Mouse (Mus musculus) embryonic facial prominence, embryonic 13.5 days (tissue): ENCODE measurements at regions not wholly inside any gene's neighbourhood (a gene's known extent, or its start where the extent isn't known, plus 50 kb on each side); places are given as distances from the start of the nearest gene placed in this dataset.

Source experiments
- ATAC-seq: fragments of 200-750 bp; cut with Nextera tagmentation; 2 replicates; pipeline ENCODE4 v1.8.0; 2017; ENCODE audit warnings: low read depth; ENCODE audit not compliant: insufficient number of reproducible peaks, insufficient read depth, low FRiP score, low TSS enrichment
- H3K27ac ChIP-seq: fragments of 300-500 bp; sonication (generic); 2 replicates; pipeline ENCODE4 v1.5.1; 2015; ENCODE audit warnings: moderate library complexity, mild to moderate bottlenecking, inconsistent platforms
- H3K27me3 ChIP-seq: fragments of 300-500 bp; sonication (generic); 2 replicates; pipeline ENCODE4 v1.6.1; 2015; ENCODE audit warnings: mild to moderate bottlenecking, inconsistent platforms
- H3K36me3 ChIP-seq: fragments of 300-500 bp; sonication (generic); 2 replicates; pipeline ENCODE4 v1.6.1; 2015; ENCODE audit warnings: mild to moderate bottlenecking, inconsistent platforms
- H3K4me1 ChIP-seq: fragments of 300-500 bp; sonication (generic); 2 replicates; pipeline ENCODE4 v1.6.1; 2015; ENCODE audit warnings: inconsistent platforms
- H3K4me2 ChIP-seq: fragments of 300-500 bp; sonication (generic); 2 replicates; pipeline ENCODE4 v1.6.1; 2015; ENCODE audit warnings: moderate library complexity, mild to moderate bottlenecking, inconsistent platforms
- H3K4me3 ChIP-seq: fragments of 300-500 bp; sonication (generic); 2 replicates; pipeline ENCODE4 v1.5.1; 2015; ENCODE audit warnings: mild to moderate bottlenecking, inconsistent platforms
- H3K9ac ChIP-seq: fragments of 300-500 bp; sonication (generic); 2 replicates; pipeline ENCODE4 v1.6.1; 2015; ENCODE audit warnings: mild to moderate bottlenecking, inconsistent platforms
- H3K9me3 ChIP-seq: fragments of 300-500 bp; sonication (generic); 2 replicates; pipeline ENCODE4 v1.6.1; 2016; ENCODE audit warnings: inconsistent platforms
- WGBS: fragments of 180-500 bp; shearing (Covaris S2); methylation state at CpG from one replicate; pipeline ENCODE4 v1.1.7; 2015; ENCODE audit warnings: mixed read lengths; 5-methylcytosine and 5-hydroxymethylcytosine counted together

- H3K36me3 ChIP-seq, result no peaks in the 10 kb centered on the region
- no peak for ATAC-seq
- H3K27me3 ChIP-seq, result no peaks in the 10 kb centered on the region
- WGBS, result 67% methylated on average over 5 of the region's 5 CpGs
- H3K4me3 ChIP-seq, result no peak overlapping the region
- H3K9ac ChIP-seq, result no peak overlapping the region
- peaks cover 23% of the 10 kb centered on the region for H3K4me1 ChIP-seq
- no peaks in the 10 kb centered on the region for H3K9me3 ChIP-seq
- H3K4me2 ChIP-seq, result no peak overlapping the region
- no peak overlapping the region for H3K27ac ChIP-seq
These were observed 211.9 kb downstream of the 3110018I06Rik start for GRCm38 (mm10) chr12:107700317-107700716.

GRCm38 (mm10) chr12:107700868-107701597, 212.6 kb downstream of the 3110018I06Rik start:
- Histone ChIP-seq H3K4me2 (no peak overlapping the region), H3K27me3 (no peaks in the 10 kb centered on the region), H3K9ac (peak overlapping the region; percentile 6; the same call in 1 of the 2 replicates), H3K4me1 (peaks cover 23% of the 10 kb centered on the region), H3K36me3 (no peaks in the 10 kb centered on the region), H3K4me3 (no peak overlapping the region), H3K27ac (peak overlapping the region; percentile 39; the same call in 1 of the 2 replicates), H3K9me3 (no peaks in the 10 kb centered on the region)
- 0 out of 2 replicates have a peak, but pooled peaks have one; percentile 16 for ATAC-seq
- 44% methylated on average over 19 of the region's 19 CpGs for WGBS

GRCm38 (mm10) chr12:107708812-107709211, 220.4 kb downstream of the 3110018I06Rik start:
- no peak; the same call in 1 of the 2 replicates for ATAC-seq
- Histone ChIP-seq H3K4me1 (peaks cover 53% of the 10 kb centered on the region), H3K4me2 (no peak overlapping the region), H3K27me3 (no peaks in the 10 kb centered on the region), H3K9ac (no peak overlapping the region), H3K27ac (peak overlapping the region; percentile 23; the same call in 1 of the 2 replicates), H3K9me3 (peaks cover 6% of the 10 kb centered on the region; the same call in 1 of the 2 replicates), H3K4me3 (no peak overlapping the region), H3K36me3 (no peaks in the 10 kb centered on the region)
- WGBS, result 58% methylated on average over 6 of the region's 6 CpGs

GRCm38 (mm10) chr12:107711017-107711416, 222.6 kb downstream of the 3110018I06Rik start:
- Histone ChIP-seq H3K27ac (no peak overlapping the region), H3K4me1 (peaks cover 53% of the 10 kb centered on the region), H3K4me2 (no peak overlapping the region), H3K4me3 (no peak overlapping the region), H3K9me3 (peaks cover 6% of the 10 kb centered on the region; the same call in 1 of the 2 replicates), H3K27me3 (no peaks in the 10 kb centered on the region), H3K9ac (no peak overlapping the region), H3K36me3 (no peaks in the 10 kb centered on the region)
- ATAC-seq, result no peak
- WGBS, result 39% methylated on average over 7 of the region's 7 CpGs

- Histone ChIP-seq H3K9ac (no peak overlapping the region), H3K27ac (no peak overlapping the region), H3K27me3 (no peaks in the 10 kb centered on the region), H3K9me3 (peaks cover 6% of the 10 kb centered on the region; the same call in 1 of the 2 replicates), H3K36me3 (no peaks in the 10 kb centered on the region), H3K4me3 (no peak overlapping the region), H3K4me2 (no peak overlapping the region), H3K4me1 (peaks cover 57% of the 10 kb centered on the region)
- no peak for ATAC-seq
- WGBS, result 38% methylated on average over 3 of the region's 3 CpGs
These were observed 223.2 kb downstream of the 3110018I06Rik start for GRCm38 (mm10) chr12:107711675-107712074.

- H3K27ac ChIP-seq, result peak overlapping the region; percentile 33; the same call in 1 of the 2 replicates
These were observed 224.8 kb downstream of the 3110018I06Rik start for GRCm38 (mm10) chr12:107713191-107713590.

GRCm38 (mm10) chr12:107714846-107715245, 226.4 kb downstream of the 3110018I06Rik start:
- Histone ChIP-seq H3K4me2 (no peak overlapping the region), H3K9me3 (no peaks in the 10 kb centered on the region), H3K36me3 (no peaks in the 10 kb centered on the region), H3K27ac (no peak overlapping the region), H3K9ac (no peak overlapping the region), H3K4me1 (peaks cover 55% of the 10 kb centered on the region), H3K4me3 (no peak overlapping the region), H3K27me3 (no peaks in the 10 kb centered on the region)
- 92% methylated on average over 2 of the region's 2 CpGs for WGBS
- no peak for ATAC-seq

More at GRCm38 (mm10) chr12:107713191-107713590, 224.8 kb downstream of the 3110018I06Rik start:
- Histone ChIP-seq H3K4me3 (no peak overlapping the region), H3K4me2 (peak overlapping the region; percentile 7; the same call in 1 of the 2 replicates), H3K4me1 (peaks cover 63% of the 10 kb centered on the region), H3K9me3 (no peaks in the 10 kb centered on the region), H3K36me3 (no peaks in the 10 kb centered on the region), H3K27me3 (no peaks in the 10 kb centered on the region), H3K9ac (peak overlapping the region; percentile 46; the same call in 1 of the 2 replicates)
- 20% methylated on average over 14 of the region's 14 CpGs for WGBS
- no peak for ATAC-seq

- Histone ChIP-seq H3K27me3 (no peaks in the 10 kb centered on the region), H3K9me3 (no peaks in the 10 kb centered on the region), H3K4me3 (no peak overlapping the region), H3K9ac (no peak overlapping the region), H3K36me3 (no peaks in the 10 kb centered on the region), H3K4me1 (peaks cover 49% of the 10 kb centered on the region), H3K4me2 (no peak overlapping the region), H3K27ac (peak overlapping the region; percentile 24; the same call in 1 of the 2 replicates)
- ATAC-seq, result no peak
- WGBS, result 51% methylated on average over 6 of the region's 6 CpGs
These were observed 227.4 kb downstream of the 3110018I06Rik start for GRCm38 (mm10) chr12:107715871-107716270.

GRCm38 (mm10) chr12:107720941-107721340, 232.5 kb downstream of the 3110018I06Rik start:
- H3K4me3 ChIP-seq, result no peak overlapping the region
- no peak overlapping the region for H3K27ac ChIP-seq
- 72% methylated on average over 6 of the region's 6 CpGs for WGBS
- H3K27me3 ChIP-seq, result no peaks in the 10 kb centered on the region
- H3K36me3 ChIP-seq, result no peaks in the 10 kb centered on the region
- peaks cover 43% of the 10 kb centered on the region for H3K4me1 ChIP-seq
- H3K4me2 ChIP-seq, result no peak overlapping the region
- H3K9me3 ChIP-seq, result no peaks in the 10 kb centered on the region
- no peak overlapping the region for H3K9ac ChIP-seq
- no peak for ATAC-seq

GRCm38 (mm10) chr12:107723062-107723859, 234.8 kb downstream of the 3110018I06Rik start:
- Histone ChIP-seq H3K4me3 (no peak overlapping the region), H3K4me2 (peak overlapping the region; percentile 20; the same call in 1 of the 2 replicates), H3K4me1 (peaks cover 37% of the 10 kb centered on the region), H3K9ac (no peak overlapping the region), H3K27me3 (no peaks in the 10 kb centered on the region), H3K36me3 (no peaks in the 10 kb centered on the region), H3K9me3 (no peaks in the 10 kb centered on the region), H3K27ac (peak overlapping the region; percentile 48)
- ATAC-seq, result no peak
- 22% methylated on average over 9 of the region's 9 CpGs for WGBS

- no peaks in the 10 kb centered on the region for H3K27me3 ChIP-seq
- WGBS, result 34% methylated on average over 14 of the region's 14 CpGs
- H3K27ac ChIP-seq, result peak overlapping the region; percentile 48; the same call in 1 of the 2 replicates
- ATAC-seq, result no peak
- peaks cover 40% of the 10 kb centered on the region for H3K4me1 ChIP-seq
- H3K9me3 ChIP-seq, result no peaks in the 10 kb centered on the region
- peak overlapping the region; percentile 20 for H3K4me2 ChIP-seq
- H3K36me3 ChIP-seq, result no peaks in the 10 kb centered on the region
- H3K9ac ChIP-seq, result no peak overlapping the region
- no peak overlapping the region for H3K4me3 ChIP-seq
These were observed 235.5 kb downstream of the 3110018I06Rik start for GRCm38 (mm10) chr12:107723860-107724320.
